Mouse (Mus musculus) embryonic fibroblast, embryonic 13.5 days (primary cell): Measurements from ENCODE around the gene Usp29.

Experiments used
- CTCF ChIP-seq: IDR thresholded peaks from 2 replicates; pipeline ENCODE4 v1.5.1; 2011; ENCODE audit warnings: mild to moderate bottlenecking, control low read depth, low read length, moderate library complexity, borderline replicate concordance; ENCODE audit not compliant: insufficient read depth
- POLR2A ChIP-seq: IDR thresholded peaks from 2 replicates; pipeline ENCODE4 v1.6.1; 2011; ENCODE audit warnings: low read depth, mild to moderate bottlenecking, control low read depth, low read length, moderate library complexity

- TF ChIP-seq CTCF (no peak), POLR2A (no peak)
Observed at GRCm38 (mm10) chr7:6940761-6941231, 210.4 kb downstream of the Usp29 start.
